In the genomic region with DNA sequence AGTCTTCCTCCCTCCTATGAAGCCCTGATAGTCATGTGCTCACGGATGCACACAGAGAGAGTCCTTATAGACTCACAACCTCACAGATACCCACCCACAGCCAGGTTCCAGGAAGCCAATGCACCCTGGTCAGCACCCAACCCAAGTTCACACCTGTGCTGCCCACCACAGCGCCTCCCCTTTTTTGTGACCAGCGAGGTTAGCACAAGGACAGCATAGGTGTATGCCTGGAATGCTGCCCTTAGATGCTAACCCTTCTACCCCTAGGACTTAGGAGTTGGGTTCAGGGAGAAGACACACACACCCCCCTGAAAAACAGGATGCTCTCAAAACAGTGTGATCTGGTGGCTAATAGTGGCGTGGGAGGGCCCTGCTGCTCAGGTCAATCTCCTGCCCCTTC, we compare ENCODE assay signal across 9 mouse cellular contexts. TPM values are rescaled to one million over a fixed set of nuclear protein-coding genes. Genes with fewer than 3 reads are reported as not detected.
DNase-seq lines count a peak whose midpoint lies in the region; ATAC-seq and TF ChIP-seq lines count a peak whose summit lies in the region.
"Had no signal": no experiment of that assay in that cellular context is flagged by ENCODE, and none has a peak within 500 bp of the region (broad histone marks: within the 10 kb centered on the region; RNA-seq: fewer than 3 reads in every experiment).

No protein-coding gene starts in this region.

- H3K9ac ChIP-seq in heart, embryonic 12.5 days = peak overlapping the region; percentile 47; the same call in 1 of the 2 replicates
- H3K9ac ChIP-seq in neural tube, embryonic 12.5 days = 0 out of 2 replicates have a peak overlapping the region, but pooled peaks have one; percentile 18
- H3K9ac ChIP-seq in limb, embryonic 12.5 days (replicated peaks) = peak overlapping the region; percentile 28
- peak overlapping the region; percentile 47; the same call in 1 of the 2 replicates for H3K9ac ChIP-seq in stomach, postnatal 0 days (ENCODE audit: low read length)

- no peak for TF ChIP-seq EP300 in stomach, postnatal 0 days (optimal IDR thresholded peaks at IDR 0.05)

- peak overlapping the region; percentile 39; the same call in 1 of the 2 replicates for H3K4me2 ChIP-seq in heart, embryonic 12.5 days
- H3K4me2 ChIP-seq in neural tube, embryonic 12.5 days (replicated peaks) = no peak overlapping the region
- peak overlapping the region; percentile 46 for H3K4me2 ChIP-seq in limb, embryonic 12.5 days
- H3K4me2 ChIP-seq in stomach, postnatal 0 days (replicated peaks; ENCODE audit: low read depth) = no peak overlapping the region

- H3K36me3 ChIP-seq in heart, embryonic 12.5 days = no peaks in the 10 kb centered on the region
- H3K36me3 ChIP-seq in neural tube, embryonic 12.5 days = no peaks in the 10 kb centered on the region
- H3K36me3 ChIP-seq in limb, embryonic 12.5 days = no peaks in the 10 kb centered on the region
- H3K36me3 ChIP-seq in stomach, postnatal 0 days (ENCODE audit: control insufficient read depth, insufficient read depth, low read length) = no peaks in the 10 kb centered on the region

- DNase-seq in heart, adult 8-10 months (ENCODE audit: low spot score) = no peak
- no peak for DNase-seq in neural tube, embryonic 10.5 days (ENCODE audit: extremely low spot score, low spot score)
- DNase-seq in stomach, postnatal 0 days (ENCODE audit: low spot score) = no peak
- DNase-seq in right cerebral cortex, postnatal 25 days = no peak
- no peak for DNase-seq in embryo, embryonic 10 days (ENCODE audit: low spot score)
- DNase-seq: lung, postnatal 4 days had no signal

- no peak for ATAC-seq in heart, embryonic 12.5 days (ENCODE audit: insufficient number of reproducible peaks, low FRiP score)
- ATAC-seq in neural tube, embryonic 12.5 days (ENCODE audit: low FRiP score, low read depth) = no peak
- no peak for ATAC-seq in limb, embryonic 12.5 days (ENCODE audit: insufficient number of reproducible peaks, insufficient read depth, low FRiP score, low TSS enrichment, low read depth)
- no peak for ATAC-seq in stomach, postnatal 0 days (ENCODE audit: low FRiP score, low TSS enrichment)

- H3K9me3 ChIP-seq in heart, embryonic 12.5 days (replicated peaks) = no peaks in the 10 kb centered on the region
- no peaks in the 10 kb centered on the region for H3K9me3 ChIP-seq in neural tube, embryonic 12.5 days
- no peaks in the 10 kb centered on the region for H3K9me3 ChIP-seq in limb, embryonic 12.5 days
- H3K9me3 ChIP-seq in stomach, postnatal 0 days (ENCODE audit: control insufficient read depth, low read length) = no peaks in the 10 kb centered on the region

- H3K27me3 ChIP-seq in heart, embryonic 12.5 days (replicated peaks) = no peaks in the 10 kb centered on the region
- H3K27me3 ChIP-seq in neural tube, embryonic 12.5 days (replicated peaks) = peaks cover 3% of the 10 kb centered on the region
- H3K27me3 ChIP-seq in limb, embryonic 12.5 days = no peaks in the 10 kb centered on the region
- no peaks in the 10 kb centered on the region for H3K27me3 ChIP-seq in stomach, postnatal 0 days (ENCODE audit: control insufficient read depth, insufficient read depth, low read length)

- 71% methylated on average over 4 of the region's 4 CpGs for WGBS in heart, embryonic 12.5 days
- WGBS in neural tube, embryonic 12.5 days = 82% methylated on average over 4 of the region's 4 CpGs
- WGBS in limb, embryonic 12.5 days = 64% methylated on average over 4 of the region's 4 CpGs
- 59% methylated on average over 4 of the region's 4 CpGs for WGBS in stomach, postnatal 0 days

- H3K4me3 ChIP-seq in heart, embryonic 12.5 days = no peak overlapping the region
- H3K4me3 ChIP-seq in neural tube, embryonic 12.5 days = no peak overlapping the region
- H3K4me3 ChIP-seq in limb, embryonic 12.5 days (replicated peaks) = 0 out of 2 replicates have a peak overlapping the region, but pooled peaks have one; percentile 2
- no peak overlapping the region for H3K4me3 ChIP-seq in stomach, postnatal 0 days (ENCODE audit: low read depth, low read length)

- no peak for TF ChIP-seq CTCF in stomach, postnatal 0 days (IDR thresholded peaks at IDR 0.05; ENCODE audit: low read depth)

- H3K4me1 ChIP-seq in heart, embryonic 12.5 days (replicated peaks) = peaks cover 97% of the 10 kb centered on the region
- H3K4me1 ChIP-seq in neural tube, embryonic 12.5 days = peaks cover 73% of the 10 kb centered on the region
- H3K4me1 ChIP-seq in limb, embryonic 12.5 days (replicated peaks) = peaks cover 90% of the 10 kb centered on the region
- H3K4me1 ChIP-seq in stomach, postnatal 0 days (replicated peaks; ENCODE audit: control insufficient read depth, insufficient read depth) = peaks cover 33% of the 10 kb centered on the region

- H3K27ac ChIP-seq in heart, embryonic 12.5 days (ENCODE audit: poor library complexity, severe bottlenecking) = peak overlapping the region; percentile 96
- H3K27ac ChIP-seq in neural tube, embryonic 12.5 days = no peak overlapping the region
- peak overlapping the region; percentile 97 for H3K27ac ChIP-seq in limb, embryonic 12.5 days
- peak overlapping the region; percentile 92 for H3K27ac ChIP-seq in stomach, postnatal 0 days (replicated peaks)

RNA-seq across cellular contexts. Expression of gene Wasf2, which starts 40.5 kb away (rescaled TPM):
- 68.5 and 70.1 TPM in 2 replicates for polyA plus RNA-seq in heart, embryonic 12.5 days (2016; fragmentation: Nextera tagmentation; extraction: Ambion mirVana)
- 10 to 100 TPM; 64.1 to 87.2 (median 71.5) TPM for total RNA-seq in heart, adult 8-10 months (2022)
- 30.5 and 48.9 TPM in 2 replicates for polyA plus RNA-seq in neural tube, embryonic 12.5 days (2016; fragmentation: Nextera tagmentation; extraction: Ambion mirVana)
- polyA plus RNA-seq in limb, embryonic 12.5 days (2016; fragmentation: Nextera tagmentation; extraction: Ambion mirVana) = 73.8 and 81.6 TPM in 2 replicates
- polyA plus RNA-seq in stomach, postnatal 0 days (2015; fragmentation: Nextera tagmentation; extraction: Ambion mirVana) = 71.4 and 84.2 TPM in 2 replicates

Comparison
In these comparisons a context has a peak if more than half of its experiments do, and no peak if none do; other contexts are left out.
1. H3K4me2 ChIP-seq: peak in heart, embryonic 12.5 days (single experiment) and limb, embryonic 12.5 days (single experiment); none in neural tube, embryonic 12.5 days (single experiment) and stomach, postnatal 0 days (single experiment).
2. Peak in every context shown above with its lines, with median percentiles within 50 percentile points of each other: H3K9ac ChIP-seq.